Mouse (Mus musculus) heart, adult 2 months (tissue): ENCODE data around the gene Syngr2. TPM values are rescaled to one million over a fixed set of nuclear protein-coding genes. Genes with fewer than 3 reads are reported as not detected.
"Not testable (repeated sequence)": the region's sequence is repeated elsewhere in the genome, so short reads cannot be mapped to it uniquely, and the experiment has no call there.

ENCODE experiments used
- DNase-seq, 2 experiments: peaks; one replicate each; pipeline ENCODE4 v3.0.0; 2021
- H3K27ac ChIP-seq: fragments of 200-600 bp; 2 replicates; pipeline ENCODE4 v1.8.1; 2022
- H3K27me3 ChIP-seq: fragments of 200-500 bp; 2 replicates; pipeline ENCODE4 v1.6.1; 2012; ENCODE audit warnings: mild to moderate bottlenecking, low read length, inconsistent platforms, mixed read lengths; ENCODE audit not compliant: control insufficient read depth, insufficient read depth
- H3K36me3 ChIP-seq: fragments of 200-500 bp; 2 replicates; pipeline ENCODE4 v1.6.1; 2012; ENCODE audit warnings: low read length, inconsistent platforms; ENCODE audit not compliant: control insufficient read depth, insufficient read depth
- H3K4me1 ChIP-seq: fragments of 200-500 bp; 2 replicates; pipeline ENCODE4 v1.6.1; 2011; ENCODE audit warnings: low read length; ENCODE audit not compliant: control insufficient read depth, insufficient read depth
- H3K4me3 ChIP-seq: fragments of 200-600 bp; 2 replicates; pipeline ENCODE4 v1.8.1; 2022
- H3K79me2 ChIP-seq: fragments of 200-500 bp; replicated peaks from 2 replicates; pipeline ENCODE4 v1.6.1; 2012; ENCODE audit warnings: mild to moderate bottlenecking, inconsistent platforms, low read length, moderate library complexity, mixed read lengths; ENCODE audit not compliant: control insufficient read depth, insufficient read depth
- H3K9ac ChIP-seq: fragments of 200-500 bp; 2 replicates; pipeline ENCODE4 v1.6.1; 2012; ENCODE audit warnings: low read depth, mild to moderate bottlenecking, control low read depth, inconsistent platforms, low read length, mixed read lengths
- CTCF ChIP-seq: fragments of 200-600 bp; IDR thresholded peaks from 2 replicates; pipeline ENCODE4 v1.8.1; 2022; ENCODE audit warnings: antibody characterized with exemption, mild to moderate bottlenecking, moderate library complexity
- EP300 ChIP-seq: fragments of 200-500 bp; IDR thresholded peaks from 2 replicates; pipeline ENCODE4 v1.6.1; 2011; ENCODE audit warnings: low read depth, low read length, control low read depth; ENCODE audit not compliant: insufficient read depth
- POLR2A ChIP-seq: fragments of 200-500 bp; IDR thresholded peaks from 2 replicates; pipeline ENCODE4 v1.6.1; 2011; ENCODE audit warnings: mild to moderate bottlenecking, low read depth, low read length, control low read depth; ENCODE audit not compliant: insufficient read depth
- WGBS: fragments of 180-500 bp; shearing (Covaris S2); methylation state at CpG from one replicate; pipeline ENCODE4 v1.1.7; 2018; 5-methylcytosine and 5-hydroxymethylcytosine counted together
- intact Hi-C: fragments of 180-260 bp; cut with DNase I; formaldehyde crosslinking; loops from one replicate; pipeline ENCODE4 v1.15.1; 2025
- polyA plus RNA-seq: library from polyadenylated mRNA; depleted of rRNA; stranded (reverse); fragments of >200 nt; gene quantifications from 2 replicates; pipeline ENCODE4 v1.2.3, GENCODE M21; 2012
- total RNA-seq, 2 experiments: library from RNA; stranded (reverse); gene quantifications; 2 replicates each; pipeline ENCODE4 v1.2.3; 2021

Gene Syngr2
- total and polyA plus RNA-seq, 3 experiments, result 109 to 217 (median 129) TPM

GRCm38 (mm10) chr11:117829671-117830215 is 20.3 kb downstream of the Syngr2 start:
- Histone ChIP-seq H3K27ac (peak overlapping the region; percentile 69), H3K4me1 (peaks cover 28% of the 10 kb centered on the region), H3K9ac (no peak overlapping the region), H3K4me3 (no peak overlapping the region), H3K27me3 (no peaks in the 10 kb centered on the region), H3K36me3 (no peaks in the 10 kb centered on the region), H3K79me2 (no peaks in the 10 kb centered on the region)
- TF ChIP-seq CTCF, result no peak
- TF ChIP-seq POLR2A, result no peak
- no peak for TF ChIP-seq EP300
- WGBS, result 49% methylated on average over 2 of the region's 2 CpGs
- DNase-seq, result no peak
- intact Hi-C loops, result loop anchor here (10.0 kb wide), 1 partner anchor 595 kb away; no protein-coding TSS in a partner anchor

DNA sequence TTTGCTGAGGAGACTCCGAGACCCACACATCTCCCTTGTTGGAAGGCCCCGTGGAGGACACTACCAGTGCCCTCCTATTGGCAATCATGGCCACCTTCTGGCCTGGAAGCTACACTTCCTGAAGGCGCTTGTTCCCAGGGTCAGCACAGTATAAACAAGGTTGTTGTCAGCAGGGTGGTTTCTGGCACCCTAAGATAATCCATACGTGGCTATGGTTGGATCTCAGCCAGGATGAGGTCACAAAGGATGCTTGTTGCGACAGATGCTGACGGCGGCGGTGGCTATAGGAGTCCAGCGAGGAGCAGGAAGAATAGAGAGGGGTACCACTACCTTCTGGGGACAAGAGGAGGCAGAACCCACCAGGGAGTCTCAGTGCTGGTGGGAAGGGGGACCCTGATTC is 20.9 kb downstream of the Syngr2 start:
- Histone ChIP-seq H3K9ac (no peak overlapping the region), H3K27me3 (no peaks in the 10 kb centered on the region), H3K79me2 (no peaks in the 10 kb centered on the region), H3K4me3 (no peak overlapping the region), H3K4me1 (peaks cover 25% of the 10 kb centered on the region), H3K27ac (no peak overlapping the region; the same call in 1 of the 2 replicates), H3K36me3 (no peaks in the 10 kb centered on the region)
- intact Hi-C loops, result no loop called here
- WGBS, result 61% methylated on average over 9 of the region's 9 CpGs
- TF ChIP-seq EP300 (no peak), CTCF (no peak), POLR2A (no peak)
- DNase-seq, result peak in 1 of 2 experiments; percentile 21

DNA sequence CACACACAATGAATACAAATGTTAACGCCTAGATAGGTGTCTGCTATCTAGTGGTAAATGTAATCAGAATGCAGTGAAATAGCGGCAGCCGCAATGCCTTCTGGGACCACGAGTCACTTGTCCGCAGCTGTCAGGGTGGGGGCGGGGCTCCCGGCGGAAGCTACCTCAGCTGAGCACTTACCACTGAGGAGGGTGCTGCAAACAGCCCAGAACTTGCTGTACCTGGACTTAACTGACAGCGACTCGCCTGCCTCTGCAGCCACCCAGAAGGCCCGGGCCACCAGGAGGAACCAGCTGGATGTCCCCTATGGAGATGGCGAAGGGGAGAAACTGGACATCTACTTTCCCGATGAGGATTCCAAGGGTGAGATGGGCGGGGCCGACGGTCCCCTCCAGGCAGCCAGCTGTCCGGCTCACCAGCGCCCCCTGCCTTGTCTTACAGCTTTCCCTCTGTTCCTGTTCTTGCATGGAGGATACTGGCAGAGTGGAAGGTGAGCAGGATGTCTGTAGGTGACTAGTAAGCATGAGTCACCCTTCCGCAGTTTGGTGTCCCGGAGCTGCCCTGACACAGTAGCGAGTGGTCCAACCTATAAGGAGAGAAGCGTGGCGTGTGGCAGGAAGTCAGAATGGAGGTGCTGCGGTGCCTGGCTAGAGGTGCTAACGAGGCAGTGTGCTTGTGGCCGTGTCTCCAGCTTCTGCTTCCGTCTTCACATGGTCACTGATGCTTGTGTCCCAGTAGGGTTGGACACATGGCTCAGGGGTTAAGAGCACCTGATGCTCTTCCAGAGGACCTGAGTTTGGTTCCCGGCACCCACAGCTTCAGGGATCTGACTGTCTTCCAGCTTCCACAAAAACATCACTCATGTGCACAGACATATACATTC is 22.9 kb downstream of the Syngr2 start:
- intact Hi-C loops, result no loop called here
- peak; percentile 81 to 83 for DNase-seq
- 30% methylated on average over 28 of the region's 28 CpGs for WGBS
- no peaks in the 10 kb centered on the region for H3K27me3 ChIP-seq
- no peaks in the 10 kb centered on the region for H3K79me2 ChIP-seq
- peak overlapping the region; percentile 5; the same call in 1 of the 2 replicates for H3K9ac ChIP-seq
- TF ChIP-seq POLR2A (no peak), CTCF (peak; percentile 80)
- H3K4me1 ChIP-seq, result peaks cover 22% of the 10 kb centered on the region
- peak overlapping the region; percentile 30 for H3K4me3 ChIP-seq
- no peak overlapping the region for H3K27ac ChIP-seq
- H3K36me3 ChIP-seq, result no peaks in the 10 kb centered on the region

DNA sequence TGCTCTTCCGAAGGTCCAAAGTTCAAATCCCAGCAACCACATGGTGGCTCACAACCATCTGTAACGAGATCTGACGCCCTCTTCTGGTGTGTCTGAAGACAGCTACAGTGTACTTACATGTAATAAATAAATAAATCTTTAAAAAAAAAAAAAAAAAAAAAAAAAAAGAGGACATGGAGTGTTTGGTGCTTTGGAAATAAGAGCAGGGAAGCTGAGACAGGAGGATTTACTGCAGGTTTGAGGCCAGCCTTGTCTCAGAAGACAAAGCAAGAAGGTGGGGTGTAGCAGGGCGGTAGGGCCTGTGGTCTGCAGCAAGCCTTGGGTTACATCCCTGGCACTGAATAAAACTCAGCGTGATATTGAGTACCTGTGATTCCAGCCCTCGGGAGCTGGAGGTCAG is 24.0 kb downstream of the Syngr2 start:
- H3K27me3 ChIP-seq, H3K4me3 ChIP-seq, H3K79me2 ChIP-seq, DNase-seq, H3K9ac ChIP-seq, H3K27ac ChIP-seq, H3K36me3 ChIP-seq, intact Hi-C loops: not testable (repeated sequence)
- 89% methylated on average over 5 of the region's 6 CpGs for WGBS
- H3K4me1 ChIP-seq, result peaks cover 14% of the 10 kb centered on the region

GRCm38 (mm10) chr11:117834086-117834485 is 24.6 kb downstream of the Syngr2 start:
- intact Hi-C loops, result no loop called here
- TF ChIP-seq POLR2A (no peak), CTCF (no peak), EP300 (no peak)

DNA sequence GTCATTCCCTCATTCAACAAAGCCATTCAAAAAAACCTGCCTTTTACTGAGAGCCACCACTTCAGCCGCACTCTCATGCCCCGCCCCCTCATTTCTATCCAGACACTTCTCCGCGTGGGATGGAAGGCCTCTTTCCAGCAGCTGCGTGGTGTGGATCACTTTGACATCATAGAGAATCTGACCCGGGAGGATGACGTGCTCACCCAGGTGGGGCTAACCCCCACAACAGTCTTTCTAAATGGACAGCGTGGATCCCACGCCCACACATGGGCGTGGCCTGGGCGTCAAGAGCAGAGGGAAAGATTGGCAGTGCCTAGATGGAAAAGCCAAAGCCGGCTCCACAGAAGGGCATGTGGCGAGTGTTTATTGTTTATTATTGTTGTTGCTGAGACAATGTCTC is 26.8 kb downstream of the Syngr2 start:
- Histone ChIP-seq H3K27me3 (no peaks in the 10 kb centered on the region), H3K79me2 (no peaks in the 10 kb centered on the region), H3K9ac (no peak overlapping the region), H3K36me3 (no peaks in the 10 kb centered on the region), H3K4me3 (no peak overlapping the region), H3K4me1 (peaks cover 3% of the 10 kb centered on the region), H3K27ac (no peak overlapping the region)
- no peak for TF ChIP-seq POLR2A
- no peak for TF ChIP-seq CTCF
- TF ChIP-seq EP300, result no peak
- no peak for DNase-seq
- 26% methylated on average over 13 of the region's 13 CpGs for WGBS
- intact Hi-C loops, result no loop called here

More at GRCm38 (mm10) chr11:117834086-117834485, 24.6 kb downstream of the Syngr2 start:
- Histone ChIP-seq H3K36me3 (no peaks in the 10 kb centered on the region), H3K79me2 (no peaks in the 10 kb centered on the region), H3K4me1 (peaks cover 9% of the 10 kb centered on the region), H3K27ac (no peak overlapping the region), H3K9ac (no peak overlapping the region), H3K27me3 (no peaks in the 10 kb centered on the region), H3K4me3 (no peak overlapping the region)
- 84% methylated on average over 8 of the region's 8 CpGs for WGBS
- no peak for DNase-seq
